Mouse (Mus musculus) brown adipose tissue, adult 24 weeks (tissue): ENCODE measurements around the gene Fkbp8. TPM values are rescaled to one million over a fixed set of nuclear protein-coding genes. Genes with fewer than 3 reads are reported as not detected.

ENCODE experiments used
- H3K27ac ChIP-seq: fragments of 200-500 bp; replicated peaks from 2 replicates; pipeline ENCODE4 v1.5.1; 2012; ENCODE audit warnings: low read depth, mild to moderate bottlenecking, low read length
- H3K4me1 ChIP-seq: fragments of 200-500 bp; 2 replicates; pipeline ENCODE4 v1.6.1; 2012; ENCODE audit warnings: low read length, mixed read lengths; ENCODE audit not compliant: control insufficient read depth, insufficient read depth, insufficient read length
- H3K4me3 ChIP-seq: fragments of 200-500 bp; 2 replicates; pipeline ENCODE4 v1.5.1; 2012; ENCODE audit warnings: low read depth, mild to moderate bottlenecking, low read length, moderate library complexity; ENCODE audit not compliant: insufficient read depth
- polyA plus RNA-seq: library from polyadenylated mRNA; stranded (reverse); fragments of >200 nt; gene quantifications from 2 replicates; pipeline ENCODE4 v1.2.4, GENCODE M21; 2012; ENCODE audit not compliant: missing spikeins, insufficient read depth, insufficient read length

Fkbp8 gene
- polyA plus RNA-seq, 1 experiment: 90.9 TPM

DNA sequence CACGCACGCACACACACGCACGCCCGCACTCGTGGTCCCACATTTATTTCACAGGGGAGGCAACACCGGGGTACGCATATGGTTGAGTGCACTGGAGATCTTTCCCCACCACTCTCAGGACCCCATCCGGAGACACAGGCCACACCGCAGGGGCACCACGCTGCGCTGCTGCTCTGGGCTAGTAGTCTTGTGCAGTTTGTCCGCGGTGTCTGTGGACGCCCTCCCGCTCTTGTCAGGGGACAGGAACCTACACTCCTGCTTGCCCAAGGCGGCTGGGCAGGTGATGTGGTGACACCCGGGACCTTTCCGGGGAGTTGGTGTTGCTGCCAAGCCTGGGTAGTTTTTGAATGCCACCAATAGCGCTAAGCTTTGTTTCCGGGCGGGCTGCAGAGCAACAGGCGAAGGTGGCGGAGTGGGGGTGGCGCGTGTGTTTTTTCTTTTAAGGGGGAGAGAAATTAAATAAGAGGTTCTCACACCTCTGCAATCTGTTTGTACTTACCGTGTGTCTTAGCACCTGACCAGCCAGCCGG lies 33.0 kb upstream of the Fkbp8 start:
- Histone ChIP-seq H3K4me3 (no peak overlapping the region), H3K4me1 (no peaks in the 10 kb centered on the region), H3K27ac (no peak overlapping the region)

DNA sequence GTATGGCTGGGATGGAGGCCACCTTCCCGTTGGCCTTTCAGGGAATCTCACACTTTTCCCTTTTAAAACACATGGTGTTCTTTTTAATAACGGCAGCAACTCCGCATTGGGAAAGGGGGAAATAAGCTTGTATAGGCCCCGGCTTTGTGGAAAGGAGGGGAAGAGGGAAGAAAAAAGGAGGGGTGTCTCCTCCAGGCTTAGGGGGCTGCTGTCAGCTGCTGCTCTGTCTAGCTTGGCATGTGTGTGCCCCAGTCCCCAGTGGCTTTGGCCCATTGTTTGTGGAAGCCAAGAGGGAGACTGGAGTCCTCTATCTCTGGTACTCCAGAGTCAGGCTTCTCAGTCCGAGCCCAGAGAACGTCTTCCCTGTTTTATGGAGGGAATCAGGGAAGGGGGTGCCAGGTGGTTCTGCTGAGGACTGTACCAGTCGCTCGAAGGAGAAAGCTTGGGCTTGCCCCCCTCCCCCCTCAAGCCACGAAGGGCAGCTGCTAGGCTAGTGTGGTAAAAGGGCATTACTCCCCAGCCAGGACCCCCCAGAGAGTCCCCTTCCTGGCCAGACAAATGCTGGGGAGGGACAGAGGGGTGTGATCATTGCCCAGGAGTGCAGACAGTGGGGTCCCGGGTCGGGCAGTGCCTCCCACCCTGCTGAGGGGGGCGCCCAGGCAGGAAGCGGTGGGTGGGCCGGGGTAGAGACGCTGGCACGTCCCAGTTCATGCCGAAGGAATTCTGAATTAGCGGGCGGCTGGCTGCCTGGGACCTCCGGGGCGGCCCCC lies 32.3 kb upstream of the Fkbp8 start:
- H3K27ac ChIP-seq: no peak overlapping the region
- H3K4me3 ChIP-seq: no peak overlapping the region
- no peaks in the 10 kb centered on the region for H3K4me1 ChIP-seq

DNA sequence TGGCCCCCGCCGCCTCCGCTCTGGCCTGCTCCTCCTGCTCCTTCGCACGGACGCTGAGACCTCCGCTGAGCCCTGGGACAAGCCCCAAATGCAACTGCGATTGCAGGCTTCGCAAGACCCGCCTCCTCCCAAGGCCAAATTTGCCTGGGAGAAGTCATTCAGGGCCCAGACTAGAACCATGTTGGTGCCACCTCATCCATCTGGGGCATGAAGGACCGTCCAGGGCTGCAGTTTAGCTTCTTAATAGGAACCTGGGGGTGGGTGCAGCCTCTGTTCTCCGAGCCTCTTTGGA lies 31.8 kb upstream of the Fkbp8 start:
- Histone ChIP-seq H3K4me3 (no peak overlapping the region), H3K4me1 (no peaks in the 10 kb centered on the region), H3K27ac (no peak overlapping the region)

DNA sequence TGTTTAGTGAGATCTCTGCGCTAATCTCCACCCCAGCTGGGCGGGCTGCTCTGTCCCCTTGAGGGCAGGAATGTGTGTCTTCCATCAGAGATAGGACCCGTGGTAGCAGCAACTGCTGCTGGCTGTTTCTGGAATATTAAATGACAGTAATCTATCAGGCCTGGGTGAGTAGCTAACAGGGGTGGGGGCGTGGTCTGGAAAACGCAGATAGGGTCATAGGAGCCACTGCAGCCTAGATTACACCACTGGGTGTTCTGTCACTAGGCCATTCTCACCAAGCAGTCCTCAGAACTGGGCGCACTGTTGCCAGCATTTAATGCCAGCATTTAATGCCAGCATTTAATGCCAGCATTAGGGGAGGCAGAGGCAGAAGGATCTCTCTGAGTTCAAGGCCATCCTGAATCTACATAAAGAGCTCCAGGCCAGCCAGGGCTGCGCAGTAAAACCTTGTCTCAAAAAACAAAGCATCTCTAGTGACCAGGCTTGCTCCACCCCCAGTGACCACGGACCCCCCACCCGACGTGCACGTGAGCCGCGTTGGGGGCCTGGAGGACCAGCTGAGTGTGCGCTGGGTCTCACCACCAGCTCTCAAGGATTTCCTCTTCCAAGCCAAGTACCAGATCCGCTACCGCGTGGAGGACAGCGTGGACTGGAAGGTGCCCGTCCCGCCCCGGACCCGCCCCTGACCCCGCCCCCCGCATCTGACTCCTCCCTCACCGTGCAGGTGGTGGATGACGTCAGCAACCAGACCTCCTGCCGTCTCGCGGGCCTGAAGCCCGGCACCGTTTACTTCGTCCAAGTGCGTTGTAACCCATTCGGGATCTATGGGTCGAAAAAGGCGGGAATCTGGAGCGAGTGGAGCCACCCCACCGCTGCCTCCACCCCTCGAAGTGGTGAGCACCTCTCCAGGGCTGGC lies 26.9 kb upstream of the Fkbp8 start:
- no peak overlapping the region for H3K27ac ChIP-seq
- H3K4me3 ChIP-seq: no peak overlapping the region
- H3K4me1 ChIP-seq: peaks cover 2% of the 10 kb centered on the region; the same call in 1 of the 2 replicates

DNA sequence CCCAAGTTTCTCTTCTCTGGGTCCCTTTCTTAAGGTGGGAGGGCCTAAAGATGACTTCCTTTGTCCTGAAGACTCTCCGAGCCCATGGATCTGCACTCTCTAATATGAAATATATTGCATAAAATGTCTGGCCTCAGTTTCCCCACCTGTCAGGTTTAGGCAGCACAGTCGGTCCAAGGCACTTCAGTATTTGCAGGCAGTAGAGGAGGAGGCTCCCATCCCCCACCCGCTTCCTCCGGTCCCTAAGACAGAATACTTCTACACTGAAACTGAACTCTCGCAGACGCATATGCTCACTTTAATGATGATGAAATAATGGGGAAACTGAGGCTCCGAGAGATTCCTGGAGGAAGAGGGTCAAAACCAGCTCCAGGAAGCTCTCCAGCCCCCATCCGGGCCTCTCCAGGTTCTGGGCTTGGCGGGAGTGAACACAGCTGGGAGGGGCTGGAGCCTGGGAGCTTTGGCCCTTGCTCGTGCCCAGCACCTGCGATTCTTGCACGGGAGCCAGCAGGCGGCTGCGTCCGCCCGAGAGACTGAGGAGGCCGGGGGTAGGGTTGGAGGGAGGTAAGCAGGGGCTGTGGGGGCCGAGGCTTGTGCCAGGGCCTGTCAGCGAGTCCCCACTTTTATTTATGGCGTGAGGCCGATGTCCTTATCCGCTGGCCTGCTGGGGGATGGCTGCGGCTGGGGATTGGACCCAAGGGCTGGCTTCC lies 25.5 kb upstream of the Fkbp8 start:
- peaks cover 5% of the 10 kb centered on the region; the same call in 1 of the 2 replicates for H3K4me1 ChIP-seq
- no peak overlapping the region for H3K27ac ChIP-seq
- H3K4me3 ChIP-seq: no peak overlapping the region

DNA sequence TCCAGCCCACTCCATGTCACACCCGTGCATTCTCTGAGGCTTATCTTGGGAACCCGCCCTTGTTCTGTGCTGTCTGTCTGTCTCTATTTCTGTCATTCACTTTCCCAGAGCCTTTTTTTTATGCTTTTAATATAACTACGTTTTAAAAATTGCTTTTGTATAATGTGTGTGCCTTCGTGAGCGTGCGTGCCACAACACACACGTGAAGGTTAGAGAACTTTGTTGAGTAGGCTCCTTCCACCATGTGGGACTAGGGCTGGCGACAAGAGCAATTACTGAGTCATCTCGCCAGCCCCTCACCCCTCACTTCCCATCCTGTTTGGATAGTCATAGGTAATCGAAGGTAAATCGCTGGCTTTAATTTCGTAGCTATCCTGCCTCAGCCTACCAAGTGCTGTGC lies 25.0 kb upstream of the Fkbp8 start:
- Histone ChIP-seq H3K27ac (no peak overlapping the region), H3K4me3 (no peak overlapping the region)

DNA sequence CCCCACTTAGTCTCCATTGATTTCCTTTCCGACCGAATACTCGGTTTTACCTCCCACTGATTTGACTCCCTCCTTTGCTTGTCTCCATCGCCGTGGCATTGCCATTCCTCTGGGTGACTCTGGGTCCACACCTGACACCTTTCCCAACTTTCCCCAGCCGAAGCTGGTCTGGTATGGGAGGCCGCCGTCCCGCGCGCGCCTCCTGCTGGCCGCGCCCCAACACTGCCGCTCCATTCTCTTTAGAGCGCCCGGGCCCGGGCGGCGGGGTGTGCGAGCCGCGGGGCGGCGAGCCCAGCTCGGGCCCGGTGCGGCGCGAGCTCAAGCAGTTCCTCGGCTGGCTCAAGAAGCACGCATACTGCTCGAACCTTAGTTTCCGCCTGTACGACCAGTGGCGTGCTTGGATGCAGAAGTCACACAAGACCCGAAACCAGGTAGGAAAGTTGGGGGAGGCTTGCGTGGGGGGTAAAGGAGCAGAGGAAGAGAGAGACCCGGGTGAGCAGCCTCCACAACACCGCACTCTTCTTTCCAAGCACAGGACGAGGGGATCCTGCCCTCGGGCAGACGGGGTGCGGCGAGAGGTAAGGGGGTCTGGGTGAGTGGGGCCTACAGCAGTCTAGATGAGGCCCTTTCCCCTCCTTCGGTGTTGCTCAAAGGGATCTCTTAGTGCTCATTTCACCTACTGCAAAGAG lies 24.3 kb upstream of the Fkbp8 start:
- Histone ChIP-seq H3K4me3 (no peak overlapping the region), H3K4me1 (peaks cover 5% of the 10 kb centered on the region; the same call in 1 of the 2 replicates), H3K27ac (no peak overlapping the region)

More for the DNA sequence above, 25.0 kb upstream of the Fkbp8 start:
- peaks cover 5% of the 10 kb centered on the region; the same call in 1 of the 2 replicates for H3K4me1 ChIP-seq

DNA sequence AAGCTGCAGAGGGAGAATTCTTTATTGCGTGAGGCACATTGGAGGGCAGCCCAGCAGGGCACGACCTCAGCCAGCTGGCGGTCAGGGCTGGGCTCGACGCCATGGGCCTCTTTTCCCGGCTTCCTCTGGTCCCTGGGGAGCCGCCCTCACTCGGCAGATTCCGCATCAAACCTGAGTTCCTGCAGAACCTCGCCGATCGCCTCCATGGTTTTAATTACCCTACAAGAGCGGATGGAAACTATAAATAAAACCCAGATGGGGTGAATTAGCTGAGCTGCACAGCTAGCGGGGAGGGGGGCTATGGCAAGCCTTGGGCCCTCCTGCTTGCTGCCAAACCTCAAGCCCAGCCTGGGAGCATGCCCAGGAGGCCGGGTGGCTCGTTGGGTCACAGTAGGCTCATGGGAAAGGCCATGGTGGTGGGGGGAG lies 23.2 kb upstream of the Fkbp8 start:
- peaks cover 10% of the 10 kb centered on the region; the same call in 1 of the 2 replicates for H3K4me1 ChIP-seq
- H3K4me3 ChIP-seq: no peak overlapping the region
- H3K27ac ChIP-seq: no peak overlapping the region

DNA sequence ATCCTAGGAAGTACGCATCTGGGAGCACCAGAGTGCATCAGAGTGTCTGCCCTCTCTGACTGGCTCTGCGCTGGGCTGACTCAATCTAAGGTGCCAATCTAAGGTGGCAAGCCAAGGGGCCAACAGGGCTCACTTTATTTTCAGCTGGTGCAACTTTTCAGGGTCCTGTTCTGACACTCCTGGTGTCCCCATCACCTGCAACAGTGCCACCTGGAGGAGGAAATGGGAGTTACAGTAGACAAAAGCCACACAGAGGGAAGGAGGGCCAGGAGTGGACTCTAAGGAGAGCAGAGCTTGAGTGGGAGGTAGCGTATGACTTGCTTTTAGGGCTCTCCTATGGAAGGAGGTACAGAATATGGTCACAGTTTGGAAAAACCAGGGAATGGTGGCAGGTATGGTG lies 22.7 kb upstream of the Fkbp8 start:
- Histone ChIP-seq H3K4me1 (peaks cover 11% of the 10 kb centered on the region; the same call in 1 of the 2 replicates), H3K4me3 (no peak overlapping the region; the same call in 1 of the 2 replicates), H3K27ac (no peak overlapping the region)

DNA sequence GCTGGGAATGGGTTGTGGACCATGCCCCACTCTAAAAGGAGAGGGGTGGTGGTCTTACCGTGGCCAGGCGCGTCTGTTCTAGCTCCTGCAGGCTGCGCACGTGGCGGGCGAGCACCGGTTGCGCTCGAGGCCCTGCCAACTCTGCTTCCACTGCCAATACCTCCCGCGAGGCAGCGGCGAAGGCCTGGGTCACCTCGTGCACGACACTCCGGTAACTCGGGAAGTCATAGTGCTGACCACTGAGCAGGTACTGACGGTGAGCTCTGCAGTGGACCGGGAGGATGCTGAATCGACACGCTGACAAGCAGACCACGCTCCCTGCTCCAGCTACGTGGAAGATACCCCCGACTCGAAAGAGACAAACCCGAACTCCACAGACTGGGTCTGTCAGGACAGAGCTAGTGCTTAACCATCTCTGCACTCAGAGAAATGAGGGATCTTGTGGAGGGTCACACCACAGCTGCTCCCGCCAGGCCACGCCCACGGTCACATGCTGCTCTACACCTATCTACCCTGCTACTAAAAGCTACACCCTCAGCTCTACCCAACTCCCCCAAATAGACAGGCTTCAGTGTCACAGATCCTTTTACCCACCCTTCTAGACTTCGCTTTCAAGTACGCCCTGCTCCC lies 21.7 kb upstream of the Fkbp8 start:
- Histone ChIP-seq H3K4me1 (peaks cover 11% of the 10 kb centered on the region; the same call in 1 of the 2 replicates), H3K27ac (0 out of 2 replicates have a peak overlapping the region, but pooled peaks have one; percentile 6), H3K4me3 (peak overlapping the region; percentile 62)

DNA sequence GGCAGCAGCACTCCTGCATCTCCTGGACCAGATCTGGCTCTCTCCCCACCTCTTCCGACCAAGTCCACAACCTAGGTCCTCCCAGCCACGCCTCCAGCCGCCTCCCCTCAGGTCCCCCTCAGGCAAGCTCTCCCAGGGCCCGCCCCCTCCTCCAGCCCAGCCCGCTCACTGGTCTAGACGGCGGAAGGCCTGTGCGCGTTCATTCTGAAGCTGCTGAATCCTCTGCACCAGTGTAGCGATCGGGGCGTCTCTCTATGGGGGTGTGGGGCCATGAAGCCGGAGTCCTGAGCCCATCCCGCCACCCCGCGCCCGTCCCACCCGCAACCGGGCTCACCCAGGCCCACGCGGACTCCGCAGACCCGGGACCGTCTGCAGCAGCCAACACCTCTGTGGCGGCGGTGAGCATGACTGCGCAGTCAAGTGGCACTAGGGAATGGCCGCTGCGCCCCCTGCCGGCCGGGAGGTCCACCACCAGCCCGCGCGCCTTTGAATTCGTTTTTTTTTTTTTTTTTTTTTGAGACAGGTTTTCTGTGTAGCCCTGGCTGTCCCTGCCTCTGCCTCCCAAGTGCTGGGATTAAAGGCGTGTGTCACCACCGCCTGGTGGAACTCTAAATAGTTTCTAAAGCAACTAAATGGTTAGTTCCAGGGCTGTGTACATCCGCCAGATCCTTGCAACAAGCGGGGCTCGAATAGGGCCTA lies 21.0 kb upstream of the Fkbp8 start, which contains the start of gene Rex1bd:
Rex1bd (minus strand) TSS at position 425 of the 699 bp plus-strand sequence.
- Histone ChIP-seq H3K4me1 (peaks cover 14% of the 10 kb centered on the region), H3K4me3 (peak within 1 kb of the TSS; percentile 62)

DNA sequence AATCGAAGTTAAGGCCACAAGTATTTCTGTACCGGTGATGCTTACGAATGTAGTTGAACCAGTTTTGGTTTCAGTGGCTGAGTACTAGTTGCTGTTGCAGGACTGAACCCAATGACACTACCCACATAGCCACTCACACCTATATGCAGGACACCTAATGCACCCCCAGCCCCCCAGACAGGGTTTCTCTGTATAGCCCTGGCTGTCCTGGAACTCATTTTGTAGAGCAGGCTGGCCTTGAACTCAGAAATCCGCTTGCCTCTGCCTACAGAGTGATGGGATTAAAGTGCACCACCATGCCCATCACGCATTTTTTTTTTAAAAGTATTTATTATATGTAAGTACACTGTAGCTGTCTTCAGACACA lies 20.5 kb upstream of the Fkbp8 start:
- H3K4me1 ChIP-seq: peaks cover 18% of the 10 kb centered on the region
- no peak overlapping the region for H3K27ac ChIP-seq
- peak overlapping the region; percentile 4; the same call in 1 of the 2 replicates for H3K4me3 ChIP-seq

More for the DNA sequence above, 21.0 kb upstream of the Fkbp8 start, which contains the start of gene Rex1bd:
- H3K27ac ChIP-seq: 0 out of 2 replicates have a peak within 1 kb of the TSS, but pooled peaks have one; percentile 6

DNA sequence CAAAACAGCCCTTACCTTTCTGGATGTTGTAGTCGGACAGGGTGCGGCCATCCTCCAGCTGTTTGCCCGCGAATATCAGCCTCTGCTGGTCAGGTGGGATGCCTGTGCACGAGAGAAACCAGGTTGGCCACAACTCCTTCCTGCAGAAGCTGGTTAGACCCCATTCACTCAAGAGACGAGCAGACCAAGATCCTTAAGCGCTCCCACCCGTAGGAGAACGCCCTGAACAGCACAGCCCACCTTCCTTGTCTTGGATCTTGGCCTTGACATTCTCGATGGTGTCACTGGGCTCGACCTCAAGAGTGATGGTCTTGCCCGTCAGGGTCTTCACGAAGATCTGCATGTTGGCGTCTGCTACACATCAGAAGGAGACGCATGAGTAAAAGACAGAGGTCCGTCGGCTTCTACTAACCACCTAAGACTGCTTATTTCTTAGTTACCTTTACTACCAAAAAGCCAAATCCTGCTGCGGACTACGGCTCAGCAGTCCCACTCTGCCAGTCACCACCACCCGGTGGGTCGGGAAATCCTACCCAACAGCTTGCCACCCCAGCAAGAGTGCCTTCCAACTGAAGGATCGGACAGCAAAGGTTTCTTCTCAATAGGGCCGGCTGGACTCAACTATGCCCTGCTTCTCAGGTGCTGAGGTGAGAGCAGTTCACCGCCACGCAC lies 18.1 kb upstream of the Fkbp8 start:
- Histone ChIP-seq H3K4me1 (peaks cover 18% of the 10 kb centered on the region), H3K4me3 (peak overlapping the region; percentile 80), H3K27ac (peak overlapping the region; percentile 79)
